Mouse (Mus musculus) CH12F3 (cell line): ENCODE data around the gene Prdm16.

Source experiments
- in situ Hi-C: fragments of 300-500 bp; cut with MboI; formaldehyde crosslinking; loops from 2 replicates; pipeline ENCODE4 v1.14.3; 2020; ENCODE audit warnings: low sequenced_read_pairs

Prdm16 gene

GRCm38 (mm10) chr4:154567942-154568341 is 68.7 kb downstream of the Prdm16 start:
- in situ Hi-C loops: no loop called here

DNA sequence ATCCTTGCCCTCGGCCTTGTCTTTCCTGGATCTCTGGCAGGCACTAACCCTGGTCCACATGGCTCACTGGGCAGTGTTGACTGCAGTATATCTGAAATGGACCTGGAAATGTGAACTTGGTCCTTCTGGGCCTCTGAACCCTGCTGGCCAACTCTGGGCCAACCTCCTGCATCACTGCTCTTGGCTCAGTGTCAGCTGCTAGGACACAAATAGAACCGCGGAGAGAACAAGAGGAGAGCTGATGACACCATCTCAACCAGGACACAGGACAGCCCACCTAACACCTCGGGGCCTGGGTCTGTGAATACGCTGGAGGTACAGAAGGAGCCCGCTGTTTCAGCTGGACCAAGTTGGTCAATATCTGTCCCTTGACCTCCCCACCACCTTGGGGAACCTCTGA is 73.5 kb downstream of the Prdm16 start:
- in situ Hi-C loops: no loop called here

DNA sequence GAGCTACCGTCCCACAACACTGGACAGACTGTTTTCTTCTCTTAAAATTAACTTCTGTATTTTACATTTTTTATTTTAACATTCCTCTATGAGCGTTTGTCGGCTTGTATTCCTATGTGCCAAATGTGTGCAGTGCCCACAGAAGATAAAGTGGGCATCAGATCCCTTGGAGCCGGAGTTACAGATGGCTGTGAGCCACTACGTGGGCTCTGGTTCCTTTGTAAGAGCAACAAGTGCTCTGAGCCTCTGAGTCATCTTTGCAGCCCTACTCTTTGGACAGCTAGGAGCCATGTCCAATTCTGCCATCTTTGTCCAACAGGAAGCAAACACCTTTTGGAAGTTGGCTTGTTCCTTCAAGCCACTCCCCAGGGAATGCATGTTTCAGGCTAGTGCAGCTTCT is 78.6 kb downstream of the Prdm16 start:
- in situ Hi-C loops: no loop called here

- in situ Hi-C loops: no loop called here
Measured at GRCm38 (mm10) chr4:154557168-154557567, 79.5 kb downstream of the Prdm16 start.

DNA sequence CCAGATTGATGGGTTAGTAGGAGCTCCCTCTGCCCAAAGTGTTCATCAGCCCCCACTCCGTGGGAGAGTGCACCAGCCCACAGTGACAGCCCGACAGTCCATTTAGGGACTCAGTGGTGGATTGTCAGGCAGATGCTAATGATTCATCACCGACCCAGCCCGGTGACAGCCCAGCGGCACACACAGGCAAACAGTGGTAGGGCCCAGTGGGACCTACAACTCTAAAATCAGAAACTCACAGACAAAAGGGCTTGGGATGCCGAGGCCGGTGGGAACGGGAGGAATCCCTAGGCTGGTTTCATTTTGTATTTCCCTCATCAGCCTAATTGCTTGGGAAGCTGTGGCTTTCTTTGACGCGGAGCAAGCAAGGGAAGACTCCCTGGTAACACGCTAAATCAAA is 80.3 kb downstream of the Prdm16 start:
- in situ Hi-C loops: no loop called here

- in situ Hi-C loops: no loop called here
Measured at GRCm38 (mm10) chr4:154549961-154550393, 86.7 kb downstream of the Prdm16 start.

DNA sequence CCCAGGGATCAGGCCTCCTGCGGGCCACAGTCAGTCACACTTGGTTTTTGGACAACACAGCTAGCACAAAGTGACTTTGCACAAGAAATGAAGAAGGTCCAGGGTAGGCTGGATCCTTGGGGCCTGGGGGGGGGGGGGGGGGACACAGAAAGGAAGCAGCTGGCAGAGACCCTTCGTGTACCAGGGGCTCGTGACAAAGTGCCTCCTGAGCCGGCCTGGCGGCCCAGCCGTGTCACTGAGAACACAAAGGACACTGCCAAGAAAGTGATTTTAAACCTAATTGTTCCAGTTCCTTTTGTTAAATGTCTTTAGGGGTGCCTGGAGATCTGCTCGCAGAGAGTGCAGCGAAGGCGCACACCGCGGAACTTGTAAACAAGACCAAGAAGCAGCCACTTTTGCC is 87.2 kb downstream of the Prdm16 start:
- in situ Hi-C loops: no loop called here

- in situ Hi-C loops: no loop called here
Measured at GRCm38 (mm10) chr4:154547176-154547855, 89.4 kb downstream of the Prdm16 start.

GRCm38 (mm10) chr4:154545296-154545695 is 91.4 kb downstream of the Prdm16 start:
- in situ Hi-C loops: no loop called here

- in situ Hi-C loops: no loop called here
Measured at GRCm38 (mm10) chr4:154543921-154544320, 92.8 kb downstream of the Prdm16 start.

- in situ Hi-C loops: no loop called here
Measured at GRCm38 (mm10) chr4:154543128-154543527, 93.5 kb downstream of the Prdm16 start.

DNA sequence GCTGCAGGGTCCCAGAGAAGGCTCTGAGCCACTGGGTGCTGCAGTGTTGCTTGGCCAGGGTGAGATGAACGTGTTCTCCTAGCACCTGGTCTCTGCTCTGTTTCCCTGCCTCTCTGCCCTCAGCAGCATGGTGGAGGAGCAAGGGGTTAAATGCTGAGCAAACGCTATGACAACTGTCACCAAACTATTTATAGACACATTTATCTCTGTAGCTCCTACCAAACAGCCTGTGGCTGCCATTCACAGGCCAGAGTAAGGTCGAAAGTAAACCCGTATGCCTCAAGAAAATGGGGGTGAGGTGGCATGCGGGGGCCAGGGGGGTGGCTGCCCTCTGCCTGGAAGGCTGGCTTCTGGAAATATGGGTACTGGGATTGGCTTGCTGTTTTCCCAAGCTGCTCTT is 94.1 kb downstream of the Prdm16 start:
- in situ Hi-C loops: no loop called here

DNA sequence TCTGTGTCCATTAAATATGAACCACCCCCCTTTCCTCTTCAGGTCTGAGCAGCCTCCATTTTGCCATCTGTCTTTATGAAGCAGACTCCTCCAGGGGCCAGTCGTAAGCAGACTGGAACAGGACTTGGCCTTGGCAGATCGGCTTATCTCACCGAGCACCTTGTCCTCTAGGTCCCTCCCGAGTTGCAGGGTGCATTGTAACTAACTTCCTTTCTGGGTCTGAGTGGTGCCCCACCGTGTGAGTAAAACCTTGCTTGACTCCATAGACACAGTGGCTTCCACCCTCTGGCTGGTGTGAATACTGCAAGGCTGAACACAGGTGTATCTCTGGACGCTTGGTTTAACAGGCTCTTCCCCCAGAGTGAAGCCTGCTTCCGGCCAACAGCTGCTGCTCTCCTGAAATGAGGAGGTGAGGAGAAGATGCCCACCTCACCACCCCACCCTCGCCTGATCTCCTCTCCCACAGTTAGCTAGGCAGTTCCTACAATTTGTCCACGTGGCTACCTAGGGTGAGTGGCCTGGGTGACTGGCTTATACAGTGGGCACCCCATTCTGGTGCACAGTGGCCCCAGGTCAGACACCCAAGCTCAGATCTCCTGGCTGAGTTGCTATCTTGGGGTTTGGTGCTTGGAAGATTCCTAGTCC is 94.9 kb downstream of the Prdm16 start:
- in situ Hi-C loops: no loop called here

- in situ Hi-C loops: no loop called here
Measured at GRCm38 (mm10) chr4:154540671-154541070, 96.0 kb downstream of the Prdm16 start.

DNA sequence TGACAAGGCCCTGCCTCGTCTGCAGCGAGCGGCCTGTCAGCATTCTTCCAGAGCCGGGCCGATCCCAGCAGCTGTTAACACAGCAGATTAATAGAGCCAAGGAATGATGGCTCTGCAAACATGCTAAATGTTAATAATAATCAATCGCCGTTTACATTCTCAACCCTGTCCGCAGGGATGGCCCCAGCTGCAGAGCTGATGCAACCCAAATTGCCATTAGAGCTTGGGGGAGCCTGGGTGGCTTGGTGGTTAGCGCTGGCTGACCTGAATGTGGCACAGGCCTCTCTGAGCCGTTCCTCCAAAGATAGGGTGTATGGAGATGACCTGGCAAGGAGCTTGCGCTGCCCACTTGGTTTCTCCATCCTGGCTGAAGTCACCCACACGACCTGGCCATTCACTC is 97.0 kb downstream of the Prdm16 start:
- in situ Hi-C loops: no loop called here

- in situ Hi-C loops: no loop called here
Measured at GRCm38 (mm10) chr4:154538727-154539126, 97.9 kb downstream of the Prdm16 start.

- in situ Hi-C loops: no loop called here
Measured at GRCm38 (mm10) chr4:154536110-154536509, 100.6 kb downstream of the Prdm16 start.

DNA sequence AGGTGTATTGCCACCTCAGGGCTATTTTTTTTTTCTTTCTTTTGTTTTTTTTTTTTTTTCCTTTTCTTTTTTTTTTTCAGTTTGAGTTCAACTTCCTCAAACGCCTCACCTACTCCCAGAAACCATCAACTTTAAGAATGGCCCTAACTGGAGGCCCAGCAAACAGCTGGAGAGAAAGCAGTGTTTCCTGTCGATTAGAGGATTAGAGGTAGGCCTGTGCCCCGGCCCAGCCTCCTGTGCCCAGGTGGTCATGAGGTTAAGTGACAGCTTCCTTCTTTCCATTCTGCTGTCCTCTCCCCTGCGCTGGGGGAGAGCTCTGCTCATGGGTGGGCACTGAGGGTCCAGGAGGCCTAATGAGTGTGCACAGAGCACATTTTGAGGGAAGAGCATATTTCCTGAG is 105.3 kb downstream of the Prdm16 start:
- in situ Hi-C loops: no loop called here

DNA sequence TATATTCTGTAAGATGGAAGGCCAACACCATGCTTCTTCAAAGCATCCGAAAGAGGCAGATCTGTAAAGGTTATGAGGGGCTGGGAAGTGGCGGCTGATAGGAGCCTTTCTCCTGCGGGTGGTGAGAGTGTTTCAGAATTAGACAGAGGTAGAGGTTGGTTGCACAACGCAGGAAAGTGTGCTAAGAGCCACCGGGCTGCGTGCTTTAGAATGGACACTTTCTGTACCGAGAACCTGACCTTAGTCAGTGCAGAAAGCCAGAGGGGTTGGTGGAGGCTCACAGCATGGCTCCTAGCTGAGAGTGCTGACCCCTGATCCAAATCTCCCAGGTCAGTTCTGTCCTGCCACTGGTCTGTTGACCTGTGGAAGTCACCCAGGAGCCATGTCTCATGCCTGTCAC is 106.3 kb downstream of the Prdm16 start:
- in situ Hi-C loops: no loop called here

GRCm38 (mm10) chr4:154527506-154527905 is 109.2 kb downstream of the Prdm16 start:
- in situ Hi-C loops: no loop called here

DNA sequence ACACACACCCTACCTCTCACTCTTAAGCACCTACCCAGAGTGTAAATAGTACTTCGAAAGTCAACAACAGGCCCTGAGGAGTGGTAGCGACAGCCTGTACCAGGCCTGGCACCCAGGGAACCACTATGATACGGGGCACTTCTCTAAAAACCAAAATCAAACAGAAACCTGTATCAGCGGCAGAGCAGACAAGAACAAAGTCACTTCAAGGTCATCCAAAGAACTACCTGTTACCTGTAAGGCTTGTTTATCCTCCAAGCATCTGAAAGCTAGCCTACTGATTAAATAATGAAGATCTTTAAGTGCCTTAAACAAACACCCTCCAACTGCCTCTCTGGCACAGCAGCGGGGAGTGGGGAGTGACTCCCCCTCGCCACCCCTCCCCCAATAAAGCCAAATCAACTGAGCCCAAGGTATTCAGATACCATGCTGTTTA is 110.3 kb downstream of the Prdm16 start:
- in situ Hi-C loops: no loop called here

DNA sequence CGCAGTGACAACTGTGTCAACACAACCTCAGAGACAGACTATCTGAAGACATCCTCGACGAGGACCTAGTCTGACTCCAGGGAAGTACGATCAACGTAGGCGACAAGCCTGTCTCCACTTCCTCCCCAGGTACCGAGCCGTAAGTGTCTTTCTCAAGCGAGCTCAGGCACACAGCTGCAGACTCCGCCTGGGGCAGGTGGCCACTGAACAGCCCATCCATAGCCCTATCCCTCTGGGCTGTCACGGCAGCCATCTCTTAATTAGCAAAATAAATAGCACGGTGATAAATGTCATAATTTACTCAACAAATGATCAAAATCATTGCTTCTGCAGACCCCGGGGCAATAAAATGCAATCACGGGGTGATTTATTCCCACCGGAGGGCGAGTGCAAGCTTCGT is 112.8 kb downstream of the Prdm16 start:
- in situ Hi-C loops: no loop called here
